Mouse (Mus musculus) myocyte (in vitro differentiated cells): ENCODE results near the gene Dnajc16. TPM values are rescaled to one million over a fixed set of nuclear protein-coding genes. Genes with fewer than 3 reads are reported as not detected.

ENCODE experiments used
- H3K27me3 ChIP-seq: one replicate; pipeline ENCODE4 v1.6.1; 2011; ENCODE audit not compliant: control insufficient read depth, insufficient read depth, insufficient read length
- H3K36me3 ChIP-seq: one replicate; pipeline ENCODE4 v1.6.1; 2011; ENCODE audit not compliant: control insufficient read depth, insufficient read depth
- H3K4me2 ChIP-seq: one replicate; pipeline ENCODE4 v1.6.1; 2011; ENCODE audit warnings: low read depth, control low read depth
- H3K4me3 ChIP-seq: one replicate; pipeline ENCODE4 v1.5.1; 2011; ENCODE audit warnings: mild to moderate bottlenecking, control low read depth, moderate library complexity
- H3K79me2 ChIP-seq: one replicate; pipeline ENCODE4 v1.6.1; 2011; ENCODE audit not compliant: control insufficient read depth, insufficient read depth
- H3ac ChIP-seq: one replicate; pipeline ENCODE4 v1.6.1; 2011; ENCODE audit not compliant: control insufficient read depth, insufficient read length
- CEBPB ChIP-seq: IDR thresholded peaks from 2 replicates; pipeline ENCODE4 v1.6.1; 2011; ENCODE audit warnings: mild to moderate bottlenecking, moderate library complexity; ENCODE audit not compliant: poor library complexity, insufficient read depth, severe bottlenecking
- E2F4 ChIP-seq: IDR thresholded peaks from one replicate; pipeline ENCODE4 v1.6.1; 2011; ENCODE audit warnings: mild to moderate bottlenecking, control low read depth, moderate library complexity; ENCODE audit not compliant: insufficient read depth
- MAX ChIP-seq: IDR thresholded peaks from one replicate; pipeline ENCODE4 v1.6.1; 2011; ENCODE audit warnings: low read depth, mild to moderate bottlenecking, control low read depth
- MYOD1 ChIP-seq, 3 experiments: IDR thresholded peaks; one replicate each; pipeline ENCODE4 v1.6.1; 2011; ENCODE audit warnings: control low read depth in 2 of 3, low read depth in 2 of 3, mild to moderate bottlenecking in 2 of 3, moderate library complexity in 1 of 3; ENCODE audit not compliant: insufficient read length in 2 of 3, control insufficient read depth in 1 of 3
- MYOG ChIP-seq, 3 experiments: IDR thresholded peaks; one replicate each; pipeline ENCODE4 v1.6.1; 2011; ENCODE audit warnings: control low read depth in 2 of 3, low read depth in 2 of 3, mild to moderate bottlenecking in 2 of 3; ENCODE audit not compliant: insufficient read length in 2 of 3, control insufficient read depth in 1 of 3, insufficient read depth in 1 of 3
- POLR2A ChIP-seq: IDR thresholded peaks from one replicate; pipeline ENCODE4 v1.6.1; 2011; ENCODE audit warnings: low read depth, mild to moderate bottlenecking, control low read depth, moderate library complexity; ENCODE audit not compliant: insufficient read length
- POLR2AphosphoS2 ChIP-seq: IDR thresholded peaks from one replicate; pipeline ENCODE4 v1.6.1; 2011; ENCODE audit warnings: low read depth, control low read depth; ENCODE audit not compliant: insufficient read length
- REST ChIP-seq: IDR thresholded peaks from one replicate; pipeline ENCODE4 v1.6.1; 2011; ENCODE audit warnings: mild to moderate bottlenecking, control low read depth, moderate library complexity; ENCODE audit not compliant: insufficient read depth, insufficient read length
- SRF ChIP-seq: IDR thresholded peaks from one replicate; pipeline ENCODE4 v1.6.1; 2011; ENCODE audit warnings: low read depth; ENCODE audit not compliant: control insufficient read depth, insufficient read length
- TCF12 ChIP-seq: IDR thresholded peaks from one replicate; pipeline ENCODE4 v1.6.1; 2011; ENCODE audit warnings: mild to moderate bottlenecking, control low read depth; ENCODE audit not compliant: poor library complexity, insufficient read depth, severe bottlenecking
- TCF3 ChIP-seq: IDR thresholded peaks from one replicate; pipeline ENCODE4 v1.6.1; 2011; ENCODE audit warnings: low read depth, control low read depth; ENCODE audit not compliant: insufficient read length
- USF1 ChIP-seq: IDR thresholded peaks from one replicate; pipeline ENCODE4 v1.6.1; 2011; ENCODE audit warnings: low read depth, mild to moderate bottlenecking, control low read depth, moderate library complexity
- polyA plus RNA-seq: library from polyadenylated mRNA; unstranded; fragments of >200 nt; fragmentation: generic; extraction: Trizol; gene quantifications from one replicate; pipeline ENCODE4 v1.2.1, GENCODE M21; 2012; ENCODE audit warnings: missing spikeins

The Dnajc16 gene
- polyA plus RNA-seq, 1 experiment: 9.5 TPM

DNA sequence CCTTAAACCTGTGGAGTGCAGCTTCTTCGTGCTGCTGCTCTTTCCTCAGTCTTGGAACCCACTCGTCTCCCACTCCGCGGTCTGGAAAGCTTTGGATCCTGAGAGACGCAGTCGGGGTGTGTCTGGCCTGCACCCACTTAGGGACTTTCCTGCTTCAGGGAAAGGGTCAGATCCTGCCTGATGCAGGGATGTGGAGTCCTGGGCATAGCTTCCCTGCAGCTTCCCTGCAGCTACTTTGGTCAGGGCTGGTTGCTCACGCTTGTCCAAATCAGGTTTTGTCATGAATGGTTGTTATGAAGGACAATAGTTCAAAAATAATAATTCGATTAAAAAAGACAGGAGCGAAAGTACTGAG lies 55.5 kb downstream of the Dnajc16 start:
- Histone ChIP-seq H3K4me2 (peak overlapping the region; percentile 82), H3K4me3 (no peak overlapping the region), H3K79me2 (no peaks in the 10 kb centered on the region), H3K27me3 (no peaks in the 10 kb centered on the region), H3ac (no peak overlapping the region), H3K36me3 (no peaks in the 10 kb centered on the region)
- TF ChIP-seq POLR2A (no peak), MYOG (IDR thresholded peaks at IDR 0.05; ENCODE audit: control insufficient read depth in 1 of 3, insufficient read depth in 1 of 3, insufficient read length in 2 of 3, low read depth in 2 of 3) (no peak), MYOD1 (IDR thresholded peaks at IDR 0.05; ENCODE audit: control insufficient read depth in 1 of 3, insufficient read length in 2 of 3, low read depth in 2 of 3) (no peak), MAX (no peak)

- H3K27me3 ChIP-seq: no peaks in the 10 kb centered on the region
- no peaks in the 10 kb centered on the region for H3K79me2 ChIP-seq
- H3K4me2 ChIP-seq: peak overlapping the region; percentile 82
- H3ac ChIP-seq: no peak overlapping the region
- H3K4me3 ChIP-seq: no peak overlapping the region
- H3K36me3 ChIP-seq: no peaks in the 10 kb centered on the region
- TF ChIP-seq POLR2A (peak; percentile 47), TCF3 (no peak)
These were observed 56.1 kb downstream of the Dnajc16 start for GRCm38 (mm10) chr4:141734446-141735205.

GRCm38 (mm10) chr4:141731766-141732165 lies 59.0 kb downstream of the Dnajc16 start:
- Histone ChIP-seq H3K27me3 (no peaks in the 10 kb centered on the region), H3K4me2 (no peak overlapping the region), H3K36me3 (no peaks in the 10 kb centered on the region), H3K79me2 (no peaks in the 10 kb centered on the region), H3ac (no peak overlapping the region), H3K4me3 (no peak overlapping the region)
- TF ChIP-seq TCF3 (no peak), SRF (no peak), E2F4 (no peak), POLR2AphosphoS2 (no peak), MYOG (IDR thresholded peaks at IDR 0.05; ENCODE audit: control insufficient read depth in 1 of 3, insufficient read depth in 1 of 3, insufficient read length in 2 of 3, low read depth in 2 of 3) (no peak), CEBPB (no peak), POLR2A (no peak), USF1 (no peak), MAX (no peak), REST (no peak), TCF12 (no peak), MYOD1 (IDR thresholded peaks at IDR 0.05; ENCODE audit: control insufficient read depth in 1 of 3, insufficient read length in 2 of 3, low read depth in 2 of 3) (no peak)

DNA sequence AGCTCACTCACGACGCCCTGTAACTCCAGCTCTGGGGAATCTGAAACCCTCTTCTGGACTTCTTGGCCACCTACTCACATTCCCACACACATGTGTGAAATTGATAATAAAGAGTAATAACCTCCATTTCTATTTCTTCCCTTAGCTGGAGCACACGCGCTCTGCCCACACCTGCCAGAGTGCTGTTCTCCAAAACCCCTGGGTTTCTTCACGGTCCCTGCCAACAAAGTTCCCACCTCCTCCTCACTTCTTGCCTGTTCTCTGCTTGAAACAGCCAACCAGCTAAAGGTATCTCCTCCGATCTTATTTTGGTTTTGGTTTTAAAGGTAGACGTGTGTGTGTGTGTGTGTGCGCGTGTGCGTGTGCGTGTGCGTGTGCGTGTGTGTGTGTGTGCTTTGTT lies 60.3 kb downstream of the Dnajc16 start:
- Histone ChIP-seq H3K36me3 (no peaks in the 10 kb centered on the region), H3K27me3 (no peaks in the 10 kb centered on the region), H3K79me2 (no peaks in the 10 kb centered on the region), H3K4me2 (no peak overlapping the region), H3K4me3 (no peak overlapping the region), H3ac (no peak overlapping the region)
- TF ChIP-seq POLR2AphosphoS2: no peak
- TF ChIP-seq CEBPB: no peak
- no peak for TF ChIP-seq E2F4
- no peak for TF ChIP-seq MYOD1 (IDR thresholded peaks at IDR 0.05; ENCODE audit: control insufficient read depth in 1 of 3, insufficient read length in 2 of 3, low read depth in 2 of 3)
- TF ChIP-seq MYOG (IDR thresholded peaks at IDR 0.05; ENCODE audit: control insufficient read depth in 1 of 3, insufficient read depth in 1 of 3, insufficient read length in 2 of 3, low read depth in 2 of 3): no peak
- TF ChIP-seq TCF3: no peak
- no peak for TF ChIP-seq SRF
- TF ChIP-seq TCF12: no peak
- no peak for TF ChIP-seq USF1
- no peak for TF ChIP-seq REST
- no peak for TF ChIP-seq POLR2A
- no peak for TF ChIP-seq MAX

GRCm38 (mm10) chr4:141729266-141729665 lies 61.5 kb downstream of the Dnajc16 start:
- Histone ChIP-seq H3K4me3 (no peak overlapping the region), H3ac (no peak overlapping the region), H3K4me2 (no peak overlapping the region), H3K36me3 (no peaks in the 10 kb centered on the region), H3K79me2 (no peaks in the 10 kb centered on the region), H3K27me3 (no peaks in the 10 kb centered on the region)
- TF ChIP-seq TCF3 (no peak), CEBPB (no peak), TCF12 (no peak), SRF (no peak), REST (no peak), MAX (no peak), POLR2A (no peak), E2F4 (no peak), USF1 (no peak)
